Mouse (Mus musculus) limb, embryonic 14.5 days (tissue): ENCODE results near the gene Fam19a5. TPM values are rescaled to one million over a fixed set of nuclear protein-coding genes. Genes with fewer than 3 reads are reported as not detected.
A peak's percentile ranks its signal among the peaks of the same experiment; 100 is the strongest.

Experiments
- ATAC-seq: fragments of 200-750 bp; cut with Nextera tagmentation; 2 replicates; pipeline ENCODE4 v1.8.0; 2017; ENCODE audit warnings: low read depth, moderate number of reproducible peaks, moderate TSS enrichment; ENCODE audit not compliant: low FRiP score
- DNase-seq: peaks from one replicate; pipeline ENCODE4 v3.0.0-alpha.2; 2015; ENCODE audit warnings: low spot score
- H3K27ac ChIP-seq: fragments of 300-500 bp; sonication (generic); replicated peaks from 2 replicates; pipeline ENCODE4 v1.5.1; 2014; ENCODE audit warnings: low read depth, mild to moderate bottlenecking, low read length, moderate library complexity, mixed read lengths
- H3K27me3 ChIP-seq: fragments of 300-500 bp; sonication (generic); 2 replicates; pipeline ENCODE4 v1.6.1; 2014; ENCODE audit warnings: low read length, mixed read lengths; ENCODE audit not compliant: control insufficient read depth, insufficient read depth
- H3K36me3 ChIP-seq: fragments of 300-500 bp; sonication (generic); 2 replicates; pipeline ENCODE4 v1.6.1; 2014; ENCODE audit warnings: mild to moderate bottlenecking, low read length, moderate library complexity, mixed read lengths; ENCODE audit not compliant: control insufficient read depth, insufficient read depth
- H3K4me1 ChIP-seq: fragments of 300-500 bp; sonication (generic); 2 replicates; pipeline ENCODE4 v1.6.1; 2014; ENCODE audit warnings: antibody characterized with exemption, low read length, mixed read lengths; ENCODE audit not compliant: control insufficient read depth, insufficient read depth
- H3K4me2 ChIP-seq: fragments of 300-500 bp; sonication (generic); replicated peaks from 2 replicates; pipeline ENCODE4 v1.6.1; 2014; ENCODE audit warnings: low read depth, mild to moderate bottlenecking, low read length, moderate library complexity; ENCODE audit not compliant: severe bottlenecking
- H3K4me3 ChIP-seq: fragments of 300-500 bp; sonication (generic); replicated peaks from 2 replicates; pipeline ENCODE4 v1.5.1; 2014; ENCODE audit warnings: low read length
- H3K9ac ChIP-seq: fragments of 300-500 bp; sonication (generic); 2 replicates; pipeline ENCODE4 v1.6.1; 2014; ENCODE audit warnings: mild to moderate bottlenecking, low read depth, low read length, moderate library complexity; ENCODE audit not compliant: severe bottlenecking
- H3K9me3 ChIP-seq: fragments of 300-500 bp; sonication (generic); 2 replicates; pipeline ENCODE4 v1.6.1; 2016; ENCODE audit warnings: low read length; ENCODE audit not compliant: control insufficient read depth
- POLR2A ChIP-seq: fragments of 200-500 bp; IDR thresholded peaks from 2 replicates; pipeline ENCODE4 v1.8.0; 2012; ENCODE audit warnings: inconsistent platforms, mild to moderate bottlenecking, moderate library complexity, borderline replicate concordance; ENCODE audit not compliant: insufficient read depth, insufficient read length; ENCODE audit errors: extremely low read depth
- WGBS: fragments of 180-500 bp; shearing (Covaris S2); extraction: QIAGEN DNeasy Blood & Tissue Kit; methylation state at CpG from one replicate; pipeline ENCODE4 v1.1.7; 2014; 5-methylcytosine and 5-hydroxymethylcytosine counted together
- polyA plus RNA-seq, 2 experiments: library from polyadenylated mRNA; depleted of rRNA in 1 of 2; stranded (reverse) in 1 of 2; unstranded in 1 of 2; fragments of >200 nt; fragmentation: Nextera tagmentation in 1 of 2; extraction: Ambion mirVana in 1 of 2; gene quantifications; 2 replicates each; pipeline versions ENCODE4 v1.2.1 to v1.2.3; 2012 to 2014

The Fam19a5 gene
- polyA plus RNA-seq, 2 experiments: 4.8 to 8.4 TPM

DNA sequence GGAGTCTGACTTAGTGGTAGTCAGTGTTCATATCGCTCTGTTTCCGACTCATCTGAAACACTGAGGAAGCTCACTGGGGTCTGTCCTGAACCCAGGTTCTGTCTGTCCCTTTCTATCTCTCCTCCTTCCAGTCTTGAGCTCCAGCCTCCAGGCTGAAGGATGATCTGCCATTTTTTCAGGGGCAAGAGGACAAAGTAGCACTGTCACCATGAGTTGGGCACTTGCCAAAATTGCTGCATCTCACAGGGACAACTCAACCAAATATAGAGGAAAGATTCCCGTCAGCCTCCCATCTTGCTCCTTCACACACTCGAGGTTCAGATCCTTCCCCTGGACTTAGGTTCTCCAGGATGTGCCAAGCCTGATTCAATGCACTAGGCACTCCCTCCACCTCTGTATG is 14.8 kb upstream of the Fam19a5 start:
- H3K9ac ChIP-seq: no peak overlapping the region
- no peaks in the 10 kb centered on the region for H3K36me3 ChIP-seq
- no peaks in the 10 kb centered on the region for H3K4me1 ChIP-seq
- 85% methylated on average over 4 of the region's 4 CpGs for WGBS
- DNase-seq (no peak), ATAC-seq (no peak)
- no peak overlapping the region for H3K27ac ChIP-seq
- H3K27me3 ChIP-seq: no peaks in the 10 kb centered on the region
- no peak for TF ChIP-seq POLR2A
- H3K4me3 ChIP-seq: no peak overlapping the region
- no peak overlapping the region for H3K4me2 ChIP-seq
- H3K9me3 ChIP-seq: no peaks in the 10 kb centered on the region

- no peak overlapping the region for H3K4me2 ChIP-seq
- H3K27me3 ChIP-seq: peaks cover 42% of the 10 kb centered on the region
- H3K27ac ChIP-seq: no peak overlapping the region
- DNase-seq (no peak), ATAC-seq (no peak)
- no peak for TF ChIP-seq POLR2A
- no peaks in the 10 kb centered on the region for H3K36me3 ChIP-seq
- H3K9me3 ChIP-seq: no peaks in the 10 kb centered on the region
- no peaks in the 10 kb centered on the region for H3K4me1 ChIP-seq
- WGBS: 55% methylated on average over 1 of the region's 1 CpGs
- no peak overlapping the region for H3K9ac ChIP-seq
- H3K4me3 ChIP-seq: no peak overlapping the region
Observed at GRCm38 (mm10) chr15:87541656-87542055, 2.4 kb upstream of the Fam19a5 start.

- WGBS: under 1% methylated on average over 57 of the region's 84 CpGs
- ATAC-seq (peak; percentile 67), DNase-seq (peak; percentile 73)
- Histone ChIP-seq H3K4me1 (no peaks in the 10 kb centered on the region), H3K4me3 (peak overlapping the region; percentile 49), H3K36me3 (no peaks in the 10 kb centered on the region), H3K27ac (no peak overlapping the region), H3K4me2 (peak overlapping the region; percentile 92), H3K9me3 (no peaks in the 10 kb centered on the region), H3K27me3 (peaks cover 57% of the 10 kb centered on the region), H3K9ac (peak overlapping the region; percentile 49)
- no peak for TF ChIP-seq POLR2A
Observed at GRCm38 (mm10) chr15:87544401-87545129, 466 bp downstream of the Fam19a5 start.

DNA sequence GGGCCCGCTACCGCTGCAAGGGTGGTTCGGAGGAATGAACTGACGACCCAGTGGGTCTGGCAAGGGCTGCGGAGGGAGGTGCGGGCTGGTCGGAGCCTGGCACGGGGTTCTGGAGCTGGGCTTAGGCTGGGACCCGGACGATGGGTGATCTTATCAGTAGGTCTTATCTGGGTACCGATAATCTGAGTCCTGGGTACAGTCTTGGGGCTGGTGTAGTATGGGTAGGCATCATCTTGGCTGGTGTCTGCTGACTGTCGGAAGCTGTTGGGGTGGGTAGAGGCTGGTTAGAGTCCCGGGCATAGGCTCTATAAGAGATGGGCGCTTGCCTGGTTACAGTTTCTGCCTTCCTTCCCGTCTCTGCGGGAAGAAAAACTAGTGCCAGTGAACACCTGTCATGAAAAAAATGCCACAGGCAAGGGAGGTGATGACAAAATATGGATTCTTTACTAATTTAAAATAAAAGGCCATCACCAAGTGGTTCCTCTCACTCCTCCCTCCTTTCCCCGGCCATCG is 1.1 kb downstream of the Fam19a5 start:
- no peaks in the 10 kb centered on the region for H3K9me3 ChIP-seq
- peak overlapping the region; percentile 49 for H3K9ac ChIP-seq
- ATAC-seq (no peak), DNase-seq (no peak)
- peak overlapping the region; percentile 92 for H3K4me2 ChIP-seq
- peaks cover 61% of the 10 kb centered on the region for H3K27me3 ChIP-seq
- peak overlapping the region; percentile 49 for H3K4me3 ChIP-seq
- no peak overlapping the region for H3K27ac ChIP-seq
- TF ChIP-seq POLR2A: no peak
- no peaks in the 10 kb centered on the region for H3K4me1 ChIP-seq
- WGBS: 15% methylated on average over 18 of the region's 18 CpGs
- no peaks in the 10 kb centered on the region for H3K36me3 ChIP-seq

GRCm38 (mm10) chr15:87545731-87546360 is 1.7 kb downstream of the Fam19a5 start:
- Histone ChIP-seq H3K27me3 (peaks cover 61% of the 10 kb centered on the region), H3K9me3 (no peaks in the 10 kb centered on the region), H3K27ac (no peak overlapping the region), H3K4me1 (no peaks in the 10 kb centered on the region), H3K9ac (no peak overlapping the region), H3K4me3 (no peak overlapping the region), H3K36me3 (no peaks in the 10 kb centered on the region), H3K4me2 (no peak overlapping the region)
- TF ChIP-seq POLR2A: no peak
- 27% methylated on average over 8 of the region's 8 CpGs for WGBS
- DNase-seq: no peak
- no peak for ATAC-seq
